Mouse (Mus musculus) embryo, embryonic 10 days (tissue): ENCODE results near the gene 2410002F23Rik.
"Not testable (repeated sequence)": the region's sequence is repeated elsewhere in the genome, so short reads cannot be mapped to it uniquely, and the experiment has no call there.

Experiments used
- DNase-seq: peaks from one replicate; pipeline ENCODE4 v3.0.0-alpha.2; 2015; ENCODE audit warnings: low spot score

Gene 2410002F23Rik

DNA sequence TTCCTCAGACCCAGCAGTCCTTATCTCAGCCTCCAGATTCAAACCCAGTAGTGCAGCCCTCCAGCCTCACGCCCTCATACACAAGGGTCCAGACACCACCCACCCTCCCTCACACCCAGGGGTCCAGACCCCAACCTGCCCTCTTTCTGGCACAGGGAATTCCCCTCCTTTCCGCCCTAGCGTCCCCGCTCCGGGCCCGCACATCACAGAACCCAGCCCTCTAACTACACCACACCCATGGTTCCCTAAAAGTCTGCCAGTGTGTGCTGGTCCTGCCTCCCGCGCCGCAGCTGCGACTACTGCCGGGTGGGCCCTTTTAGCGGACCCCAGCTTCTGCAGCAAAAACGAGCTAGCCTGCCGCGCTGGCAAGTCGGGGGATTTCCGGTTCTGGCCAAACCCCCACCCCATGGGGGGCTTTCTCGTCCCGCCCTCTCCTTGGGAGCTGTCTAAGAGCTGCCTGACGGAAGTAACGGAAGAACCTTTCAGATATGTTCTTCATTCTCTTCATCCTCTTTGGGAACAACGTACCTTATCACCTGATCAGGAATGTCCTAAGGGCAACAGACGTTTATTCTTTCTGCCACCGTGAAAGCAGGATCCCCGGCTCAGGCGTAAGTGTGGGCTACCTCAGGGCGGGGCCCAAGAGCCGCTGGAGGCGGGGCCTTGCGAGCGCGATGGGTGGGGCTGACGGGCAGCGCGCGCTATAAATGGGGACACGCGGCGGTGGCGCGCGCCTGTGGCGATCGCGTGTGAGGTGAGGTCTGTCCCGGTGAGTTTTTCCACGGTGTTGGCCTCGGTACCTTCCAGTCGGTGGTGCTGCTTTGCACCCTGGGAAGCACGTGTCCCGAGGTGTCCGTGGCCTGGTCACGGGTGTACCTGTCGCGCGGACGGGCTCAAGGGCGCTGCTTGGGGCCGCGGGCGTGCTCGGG is at the start of gene 2410002F23Rik, which contains the start of gene 1700028J19Rik:
Gene 2410002F23Rik, plus strand, starts transcription at position 668 of the 929 bp plus-strand sequence.
Gene 1700028J19Rik, minus strand, starts transcription at position 641 of the 929 bp plus-strand sequence.
- DNase-seq, result peak; percentile 88

DNA sequence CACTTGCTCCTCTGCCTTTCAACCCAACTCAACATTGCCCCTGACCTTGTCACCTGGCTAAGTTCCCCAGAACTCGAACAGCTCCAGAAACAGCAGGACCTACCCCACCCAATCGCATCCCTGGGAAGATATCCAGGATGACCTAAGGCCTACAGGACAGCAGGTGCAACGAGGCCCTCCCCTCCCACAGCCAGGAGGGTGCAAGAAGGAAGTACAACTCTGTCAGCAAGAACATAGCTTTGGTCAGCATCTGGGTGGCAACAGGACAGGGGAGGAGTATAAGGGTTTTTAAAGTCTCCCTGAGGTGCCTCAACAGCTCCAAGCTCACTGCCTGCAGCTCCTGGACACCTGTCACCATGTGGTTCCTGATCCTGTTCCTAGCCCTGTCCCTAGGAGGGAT is 48.6 kb upstream of the 2410002F23Rik start, which contains the start of gene Klk1b3:
Gene Klk1b3, plus strand, starts transcription at position 301 of the 400 bp plus-strand sequence.
- no peak for DNase-seq

DNA sequence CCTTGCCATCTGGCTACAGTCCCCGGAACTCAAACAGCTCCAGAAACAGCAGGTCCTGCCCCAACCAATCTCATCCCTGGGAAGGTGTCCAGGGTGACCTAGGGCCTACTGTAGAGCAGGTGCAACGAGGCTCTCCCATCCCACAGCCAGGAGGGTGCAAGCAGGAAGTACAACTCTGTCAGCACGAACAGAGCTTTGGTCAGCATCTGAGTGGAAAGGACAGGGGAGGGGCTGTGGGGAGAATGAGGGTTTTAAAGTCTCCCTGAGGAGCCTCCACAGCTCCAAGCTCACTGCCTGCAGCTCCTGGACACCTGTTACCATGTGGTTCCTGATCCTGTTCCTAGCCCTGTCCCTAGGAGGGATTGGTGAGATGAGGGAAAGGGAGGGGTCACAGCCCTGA is 39.4 kb upstream of the 2410002F23Rik start, which contains the start of gene Klk1b4:
Gene Klk1b4, plus strand, starts transcription at position 301 of the 400 bp plus-strand sequence.
- DNase-seq, result not testable (repeated sequence)

DNA sequence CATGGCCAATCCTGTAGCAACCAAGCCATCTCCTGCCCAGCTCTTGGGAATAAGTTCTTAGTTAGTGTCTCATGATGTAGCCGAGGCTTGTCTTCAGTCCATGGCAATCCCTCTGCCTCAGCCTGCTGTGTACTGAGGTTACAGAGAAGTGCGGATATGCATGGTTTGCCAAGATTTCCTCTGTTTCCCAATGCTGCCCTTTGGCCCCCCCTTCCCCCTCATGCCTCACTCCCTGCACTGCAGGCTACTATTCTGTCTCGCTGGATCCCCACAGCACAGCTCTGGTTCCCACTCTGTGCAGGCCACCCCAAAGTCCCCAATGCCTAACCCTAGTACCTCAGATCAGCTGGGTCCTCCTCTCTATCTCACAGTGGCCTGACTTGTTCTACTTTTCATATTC is 38.2 kb upstream of the 2410002F23Rik start:
- DNase-seq, result no peak

DNA sequence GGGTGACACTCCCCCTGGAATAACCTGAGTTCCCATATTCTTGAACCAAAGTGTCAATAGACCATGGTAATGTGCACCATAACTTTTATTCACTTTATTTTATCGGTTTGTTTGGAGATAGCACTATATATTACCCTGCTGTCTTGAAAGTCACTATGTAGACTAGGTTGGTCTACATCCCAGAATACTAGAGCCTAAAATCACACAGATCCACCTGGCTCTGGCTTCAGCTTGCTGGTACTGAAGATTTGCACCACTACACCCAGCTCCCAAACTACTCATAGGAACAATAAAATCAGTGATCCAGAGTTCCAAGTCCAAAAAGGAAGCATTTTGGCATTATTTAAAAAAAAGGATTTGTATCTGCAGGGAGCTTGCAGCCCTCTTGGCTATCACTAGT is 30.9 kb upstream of the 2410002F23Rik start, which contains the start of gene Klk1b5:
Gene Klk1b5, plus strand, starts transcription at position 301 of the 400 bp plus-strand sequence.
- no peak for DNase-seq

DNA sequence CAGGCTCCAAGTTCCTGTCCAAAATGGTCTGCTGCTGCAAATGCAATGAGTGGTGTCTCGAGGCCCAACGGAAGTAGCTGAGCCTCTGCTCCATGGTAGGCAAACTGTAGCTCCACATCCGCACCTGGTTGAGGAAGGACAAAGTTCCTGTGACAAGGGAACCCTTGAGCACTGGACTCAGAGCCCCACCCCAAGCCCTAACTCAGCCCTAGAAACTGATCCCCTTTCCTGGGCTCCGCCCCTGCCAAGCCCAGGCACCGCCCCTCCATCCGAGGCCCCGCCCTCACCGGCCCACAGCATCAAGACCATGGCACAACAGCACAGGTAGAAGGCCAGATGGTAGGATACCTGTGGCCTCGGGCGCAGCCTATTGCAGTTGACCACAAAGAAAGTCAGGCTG is 24.9 kb upstream of the 2410002F23Rik start:
- DNase-seq, result not testable (repeated sequence)

DNA sequence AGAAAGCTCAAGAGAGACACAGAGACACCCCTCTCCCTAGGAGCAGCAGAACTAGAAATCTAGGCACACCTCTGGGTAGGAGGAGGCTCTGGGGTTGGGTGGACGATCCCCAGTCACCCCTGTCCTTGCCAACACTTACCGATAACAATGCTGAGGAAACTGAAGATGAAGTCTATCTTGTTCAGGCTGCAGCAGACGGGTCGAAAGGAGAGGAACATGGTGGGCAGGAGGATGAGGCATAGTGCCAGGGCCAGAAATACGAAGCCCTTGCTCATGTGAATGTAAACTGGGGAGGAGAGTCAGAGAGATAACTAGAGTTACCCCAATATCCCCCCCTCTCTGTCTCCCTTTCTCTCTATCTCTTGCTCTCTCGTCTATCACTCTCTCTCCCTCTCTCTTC is 24.2 kb upstream of the 2410002F23Rik start:
- DNase-seq, result not testable (repeated sequence)

DNA sequence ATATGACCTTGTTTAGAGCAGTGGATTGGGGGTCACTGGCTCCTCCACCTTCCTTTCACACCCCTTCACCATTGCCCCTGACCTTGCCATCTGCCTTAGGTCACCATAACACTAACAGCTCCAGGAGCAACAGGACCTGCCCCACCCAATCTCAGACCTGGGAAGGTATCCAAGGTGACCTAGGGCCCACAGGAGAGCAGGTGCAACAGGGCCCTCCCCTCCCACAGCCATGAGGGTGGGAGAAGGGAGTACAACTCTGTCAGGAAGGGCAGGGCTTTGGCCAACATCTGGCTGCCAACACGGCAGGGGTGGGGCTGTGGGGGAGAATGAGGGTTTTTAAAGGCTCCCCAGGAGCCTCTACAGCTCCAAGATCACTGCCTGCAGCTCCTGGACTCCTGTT is 21.4 kb upstream of the 2410002F23Rik start, which contains the start of gene Klk1:
Gene Klk1, plus strand, starts transcription at position 285 of the 400 bp plus-strand sequence.
- no peak for DNase-seq

DNA sequence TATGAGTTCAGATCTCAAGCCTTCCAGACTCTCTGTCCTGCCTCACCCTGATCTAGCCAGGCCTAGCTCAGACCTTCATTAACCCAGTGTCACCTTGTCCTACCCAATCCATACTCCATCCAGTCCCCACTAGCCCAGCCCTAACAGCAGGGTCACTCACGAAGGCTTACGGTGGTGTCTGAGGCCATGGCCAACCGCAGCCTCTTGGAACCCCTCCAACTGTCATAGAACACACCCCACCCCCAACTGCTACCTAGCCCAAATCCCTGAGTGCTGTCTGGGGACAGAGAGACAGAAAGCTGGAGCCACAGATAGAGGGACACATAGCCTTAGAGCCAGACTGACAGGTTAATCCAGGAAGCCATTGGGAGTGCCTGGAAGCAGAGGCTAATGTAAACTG is 10.6 kb upstream of the 2410002F23Rik start, which contains the start of gene Gm36864:
Gene Gm36864, plus strand, starts transcription at position 269 of the 400 bp plus-strand sequence.
- no peak for DNase-seq

DNA sequence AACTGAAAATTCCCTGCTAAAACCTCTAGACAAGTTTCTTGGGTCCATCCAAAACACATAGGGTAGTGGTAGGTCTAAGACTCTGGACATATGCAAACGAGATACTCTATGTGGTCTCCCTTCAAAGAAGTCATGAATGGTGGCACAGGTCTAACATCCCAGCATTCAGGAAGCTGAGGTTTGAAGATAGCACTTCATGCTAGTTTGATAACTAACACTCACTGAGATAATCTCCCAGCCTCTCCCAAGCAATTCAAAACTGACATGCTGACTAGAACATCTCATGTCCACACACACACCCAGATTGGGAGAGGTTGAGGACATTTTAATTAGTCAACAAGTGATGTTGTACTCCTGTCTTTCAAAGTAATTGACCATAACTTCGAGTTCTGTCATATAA is 6.6 kb upstream of the 2410002F23Rik start:
- no peak for DNase-seq

DNA sequence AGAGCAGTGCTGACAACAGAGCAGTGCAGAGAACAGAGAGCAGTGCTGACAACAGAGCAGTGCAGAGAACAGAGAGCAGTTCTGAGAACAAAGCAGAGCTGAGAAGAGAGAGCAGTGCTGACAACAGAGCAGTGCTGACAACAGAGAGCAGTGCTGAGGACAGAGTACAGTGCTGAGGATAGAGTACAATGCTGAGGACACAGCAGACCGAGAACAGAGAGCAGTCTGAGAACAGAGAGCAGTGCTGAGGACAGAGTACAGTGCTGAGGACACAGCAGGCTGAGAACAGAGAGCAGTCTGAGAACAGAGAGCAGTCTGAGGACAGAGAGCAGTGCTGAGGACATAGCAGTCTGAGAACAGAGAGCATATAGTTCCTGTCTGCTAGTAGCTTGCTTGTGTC is 5.8 kb upstream of the 2410002F23Rik start:
- no peak for DNase-seq

DNA sequence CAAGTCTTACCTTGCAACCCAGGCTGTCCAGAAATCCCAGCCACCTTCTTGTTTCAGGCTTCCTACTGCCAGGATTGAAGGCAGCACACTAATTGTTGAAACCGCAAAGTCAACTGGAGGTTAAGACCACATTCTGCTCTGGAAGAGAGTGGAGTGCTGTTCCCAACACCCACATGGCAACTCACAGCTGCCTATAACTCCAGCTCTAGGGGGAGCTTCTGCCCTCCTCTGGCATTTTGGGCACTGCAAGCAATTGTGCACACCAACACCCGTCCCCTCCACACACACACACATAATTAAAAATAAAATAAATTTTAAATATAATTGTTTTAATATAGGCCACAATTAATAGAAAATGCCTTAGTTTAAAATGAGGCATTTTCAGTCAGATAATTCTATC is 5.4 kb upstream of the 2410002F23Rik start:
- DNase-seq, result peak; percentile 3

DNA sequence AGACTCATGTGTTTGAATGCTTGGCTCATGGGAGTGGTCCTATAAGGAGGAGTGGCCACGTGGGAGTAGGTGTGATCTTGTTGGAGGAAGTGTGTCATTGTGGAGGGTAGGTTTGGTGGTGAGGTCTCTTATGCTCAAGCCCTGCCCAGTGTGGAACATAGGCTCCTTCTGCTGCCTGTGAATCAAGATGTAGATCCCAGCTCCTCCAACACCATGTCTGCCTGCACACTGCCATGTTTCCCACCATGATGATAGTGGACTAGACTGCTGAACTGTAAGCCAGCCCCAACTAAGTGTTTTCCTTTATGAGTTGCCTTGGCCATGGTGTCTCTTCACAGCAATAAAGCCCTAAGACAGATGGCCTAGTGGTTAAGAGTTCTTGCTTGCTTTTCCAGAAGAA is 2.4 kb upstream of the 2410002F23Rik start:
- no peak for DNase-seq

DNA sequence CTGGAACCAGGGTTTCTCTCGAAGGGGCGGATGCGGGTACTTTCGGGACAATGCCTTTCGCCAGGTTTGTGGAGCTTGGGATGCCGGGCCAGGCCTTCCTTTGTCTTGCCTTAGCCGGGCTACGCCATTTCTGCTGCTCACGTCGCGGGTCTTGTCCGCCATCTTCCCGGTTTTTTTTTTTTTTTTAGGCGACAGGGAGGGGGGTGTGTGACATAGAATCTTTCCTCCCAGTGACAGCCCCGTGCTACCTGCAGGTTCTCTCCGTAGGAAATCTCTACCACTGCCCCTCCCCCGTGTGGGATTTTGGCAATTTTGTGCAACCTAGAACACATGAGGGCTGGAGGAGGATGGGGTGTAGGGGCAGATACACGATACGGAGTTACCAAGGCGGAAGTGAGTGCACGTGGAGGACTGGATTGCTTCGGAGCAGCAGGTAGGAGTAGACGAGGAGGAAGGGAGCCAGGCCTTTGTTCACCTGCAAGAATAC is 505 bp downstream of the 2410002F23Rik start:
- peak; percentile 43 for DNase-seq

DNA sequence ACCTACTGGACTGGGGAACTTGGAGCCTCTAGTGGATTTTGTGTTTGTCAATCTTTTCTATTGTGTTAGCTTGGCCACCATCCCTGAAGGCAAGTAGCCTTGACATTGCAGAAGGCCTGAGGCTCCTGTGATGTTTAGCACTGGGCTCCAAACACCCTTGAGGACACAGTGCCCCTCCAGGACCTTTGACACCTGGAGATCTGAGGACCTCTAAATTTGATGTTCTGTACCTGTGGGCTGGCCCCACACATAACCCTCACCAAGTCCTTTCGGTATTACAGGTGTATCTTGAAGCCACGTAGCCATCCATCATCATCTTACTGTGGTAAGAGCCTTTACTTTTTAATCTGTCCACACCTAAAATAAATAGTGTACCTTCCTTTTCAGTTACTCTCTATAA is 1.4 kb downstream of the 2410002F23Rik start:
- no peak for DNase-seq

DNA sequence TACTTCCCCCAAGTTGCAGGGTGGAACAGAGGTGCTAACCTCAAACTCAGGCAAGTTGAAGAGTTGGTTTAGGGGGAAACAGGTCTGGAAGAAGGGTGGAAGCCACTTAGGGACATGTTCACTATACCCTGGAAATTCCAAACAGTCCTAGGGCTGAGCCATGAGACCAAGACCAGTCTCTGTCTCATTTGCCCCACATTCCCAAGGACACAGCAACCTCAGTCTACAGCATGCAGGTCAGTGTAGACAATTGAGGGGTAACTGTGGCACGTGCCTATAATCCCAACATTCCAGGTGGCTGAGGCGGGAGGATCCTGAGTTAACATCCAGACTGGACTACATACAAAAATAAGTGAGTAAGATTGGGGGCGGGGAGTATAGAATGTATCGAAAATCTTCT is 2.7 kb downstream of the 2410002F23Rik start:
- DNase-seq, result no peak

DNA sequence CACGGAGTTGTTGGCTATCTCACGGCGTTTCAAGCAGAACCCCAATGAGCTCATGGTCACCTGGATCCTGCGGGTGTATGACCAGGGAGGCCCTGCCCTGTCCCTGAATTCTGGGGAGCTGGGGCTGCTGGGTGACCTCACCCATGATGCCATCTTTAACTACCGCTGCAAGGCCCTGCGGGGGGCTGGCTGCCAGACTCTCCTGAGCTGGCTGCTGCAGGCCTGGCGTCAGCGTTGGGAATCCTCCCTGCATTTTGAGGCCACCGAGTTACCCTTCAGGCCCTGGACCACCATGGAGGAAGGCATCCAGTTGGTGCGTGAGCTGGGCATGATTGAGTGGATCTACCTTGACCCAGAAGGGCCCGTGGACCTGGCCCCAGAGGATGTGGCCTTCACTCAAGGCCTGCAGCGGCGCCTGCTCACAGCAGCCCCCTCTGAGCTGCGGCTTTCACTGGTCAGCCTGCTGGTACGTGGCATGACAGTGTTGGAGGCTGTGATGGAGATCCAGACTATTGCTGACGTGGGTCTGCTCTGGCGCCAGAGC is 4.3 kb downstream of the 2410002F23Rik start:
- not testable (repeated sequence) for DNase-seq

DNA sequence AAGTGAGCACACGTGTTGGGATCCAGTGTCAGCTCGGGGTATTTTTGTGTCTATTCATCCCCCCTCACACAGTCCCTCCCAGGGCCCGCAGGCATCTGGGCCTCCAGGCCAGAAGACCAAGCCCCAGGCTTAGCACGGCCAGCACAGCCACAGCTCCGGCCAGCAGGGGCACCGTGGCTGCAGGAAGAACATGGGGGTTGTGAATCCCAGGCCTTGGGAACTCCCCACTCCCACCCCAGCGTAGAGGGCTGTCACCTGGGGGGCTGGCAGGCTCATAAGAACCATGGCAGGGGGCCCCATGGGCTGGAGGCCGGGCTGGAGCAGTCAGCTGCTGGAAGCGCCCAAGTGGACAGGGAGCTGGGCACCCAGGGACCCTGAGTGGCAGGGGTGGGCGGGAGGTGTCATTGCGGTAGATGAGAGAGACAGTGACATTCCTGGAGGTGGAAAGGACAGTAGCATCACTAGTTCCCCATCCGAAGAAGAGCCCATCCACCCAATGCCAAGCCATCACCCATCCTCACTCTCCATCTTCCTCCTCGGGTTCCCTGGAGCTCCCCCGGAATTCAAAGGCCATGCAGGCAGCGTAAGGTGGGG is 6.6 kb downstream of the 2410002F23Rik start:
- DNase-seq, result peak; percentile 5

DNA sequence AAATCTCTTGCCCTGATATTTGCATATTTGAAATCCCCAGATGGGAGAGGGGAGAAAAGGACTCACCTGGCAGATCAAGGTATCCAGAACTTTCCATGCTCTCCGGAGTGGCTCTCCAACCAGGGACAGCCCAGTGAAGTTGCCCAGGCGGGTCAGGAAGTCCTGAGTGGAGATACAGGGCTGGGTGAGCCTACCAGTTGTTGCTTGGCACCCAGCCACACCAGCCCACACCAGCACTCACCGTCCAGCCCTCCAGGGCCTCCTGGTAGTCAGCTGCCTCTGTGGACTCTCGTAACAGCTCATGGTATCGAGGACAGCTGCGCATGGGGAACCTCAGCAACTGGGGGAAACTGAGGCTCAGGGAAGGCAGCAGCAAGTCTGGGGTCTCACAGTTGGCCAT is 8.4 kb downstream of the 2410002F23Rik start:
- DNase-seq, result no peak

DNA sequence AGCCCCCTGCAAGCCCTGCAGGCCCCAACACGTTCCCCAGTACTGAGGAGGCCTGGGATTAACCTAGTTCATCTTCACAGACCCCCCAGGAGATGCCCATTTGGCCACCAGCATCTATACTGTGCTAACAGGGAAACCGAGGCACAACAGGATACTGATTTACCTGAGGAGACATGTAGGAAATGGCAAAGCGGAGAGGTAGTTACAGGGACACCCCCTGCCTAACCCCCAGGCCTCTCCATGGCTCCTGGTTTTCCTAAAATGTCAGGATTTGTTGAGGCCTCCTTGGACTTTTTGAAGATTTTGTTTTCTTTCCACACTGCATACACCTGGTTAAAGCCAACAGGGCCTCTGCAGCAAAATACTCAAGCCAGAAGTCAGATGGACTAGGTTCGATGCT is 10.8 kb downstream of the 2410002F23Rik start, which contains the start of gene Acp4:
Gene Acp4, minus strand, starts transcription at position 101 of the 400 bp plus-strand sequence.
- no peak for DNase-seq

DNA sequence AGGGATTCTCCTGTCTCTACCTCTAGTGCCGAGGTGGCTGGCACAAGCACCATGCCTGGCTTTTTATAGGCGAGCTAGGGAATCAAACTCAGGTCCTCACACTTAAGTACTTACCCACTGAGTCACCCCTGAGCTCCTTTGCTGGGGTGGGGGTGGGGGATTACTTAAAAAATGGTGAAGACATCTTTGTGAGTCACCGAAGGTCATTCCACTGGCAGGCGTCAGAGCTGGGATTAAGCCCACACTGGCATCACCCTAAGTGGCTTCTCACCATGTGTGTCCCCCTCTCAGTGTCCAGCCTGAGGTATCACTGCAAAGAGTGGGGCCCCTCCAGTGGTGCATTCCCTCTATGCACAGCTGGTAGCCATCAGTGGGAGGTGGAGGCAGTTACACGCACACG is 13.9 kb downstream of the 2410002F23Rik start:
- no peak for DNase-seq

DNA sequence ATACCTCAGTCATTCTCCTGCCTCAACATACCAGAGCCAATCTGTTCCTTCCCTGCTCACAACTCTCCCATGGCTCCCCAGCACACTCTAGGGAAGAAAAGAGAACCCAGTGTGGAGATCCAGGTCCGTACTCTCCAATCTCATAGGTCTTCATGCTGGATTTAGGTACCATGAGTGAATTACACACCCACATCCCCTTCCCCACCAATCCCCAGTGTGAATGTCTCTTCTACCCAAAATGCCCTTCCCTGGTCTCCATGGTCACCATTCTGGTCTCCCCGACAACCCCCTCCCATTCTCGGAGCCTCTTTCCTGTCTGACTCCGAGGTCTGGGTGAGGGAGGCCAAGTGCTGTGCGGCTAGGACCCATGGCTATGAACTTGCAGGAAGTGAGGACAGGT is 14.6 kb downstream of the 2410002F23Rik start, which contains the start of gene Gm15517:
Gene Gm15517, plus strand, starts transcription at position 301 of the 400 bp plus-strand sequence.
- DNase-seq, result no peak
